Mouse (Mus musculus) lung, postnatal 0 days (tissue): ENCODE measurements around the gene Strap.

Experiments
- CTCF ChIP-seq: IDR thresholded peaks from 2 replicates; pipeline ENCODE4 v1.5.1; 2016; ENCODE audit warnings: antibody characterized with exemption, mild to moderate bottlenecking
- EP300 ChIP-seq: IDR thresholded peaks from 2 replicates; pipeline ENCODE4 v1.6.1; 2016; ENCODE audit warnings: antibody characterized with exemption, mild to moderate bottlenecking, control low read depth

- TF ChIP-seq CTCF = no peak
- TF ChIP-seq EP300 = no peak
Observed at GRCm38 (mm10) chr6:137759681-137760080, 24.8 kb downstream of the Strap start.
